ENCODE assay signal across 9 mouse cellular contexts in the genomic region with DNA sequence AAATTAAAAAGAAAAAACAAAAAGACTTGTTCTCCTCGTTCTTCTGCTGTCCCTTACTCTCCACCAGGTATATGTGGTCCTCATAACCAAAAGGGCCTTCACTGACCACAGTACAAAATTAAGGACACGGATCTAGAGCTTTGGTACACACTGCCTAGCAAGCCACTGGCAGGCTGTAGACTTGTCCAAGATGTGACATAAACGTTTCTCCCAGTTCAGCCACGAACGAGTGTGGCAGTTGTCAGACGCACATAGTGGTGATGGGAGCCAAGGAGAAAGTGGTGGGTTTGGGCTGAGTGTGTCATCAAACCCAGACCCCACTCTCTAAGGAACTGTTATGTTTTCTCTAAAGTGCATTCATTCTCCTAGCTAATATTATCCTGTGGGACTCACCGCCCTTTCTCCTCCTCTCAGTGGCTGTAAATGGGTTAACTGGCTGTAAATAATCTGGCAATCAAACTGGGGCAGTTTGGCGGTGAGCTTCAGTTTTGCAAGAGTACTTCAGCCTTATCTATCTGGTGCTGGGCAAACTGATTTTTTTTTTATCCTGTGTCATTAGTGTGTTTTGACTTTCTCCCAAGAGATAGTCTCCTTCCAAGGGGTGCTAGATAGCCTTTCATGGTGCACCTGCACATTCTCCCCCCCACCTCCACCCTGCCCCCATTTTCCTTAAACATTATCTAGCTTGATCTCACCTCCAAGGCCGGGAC. TPM values are rescaled to one million over a fixed set of nuclear protein-coding genes. Genes with fewer than 3 reads are reported as not detected.
A peak's percentile ranks its signal among the peaks of the same experiment; 100 is the strongest.
DNase-seq lines count a peak whose midpoint lies in the region; ATAC-seq and TF ChIP-seq lines count a peak whose summit lies in the region.
"Had no signal": no experiment of that assay in that cellular context is flagged by ENCODE, and none has a peak within 500 bp of the region (broad histone marks: within the 10 kb centered on the region; RNA-seq: fewer than 3 reads in every experiment).

No protein-coding gene starts in this region.

- ATAC-seq in kidney, embryonic 15.5 days (replicated peaks; ENCODE audit: low FRiP score), result peak; percentile 61; the same call in 1 of the 2 replicates
- ATAC-seq in heart, embryonic 12.5 days (ENCODE audit: insufficient number of reproducible peaks, low FRiP score), result peak; percentile 9; the same call in 1 of the 2 replicates
- peak; percentile 7 for ATAC-seq in liver, embryonic 14.5 days (ENCODE audit: insufficient read depth)
- ATAC-seq in stomach, embryonic 14.5 days (ENCODE audit: insufficient number of reproducible peaks, insufficient read depth, low FRiP score, low read depth), result peak; percentile 39

- peak overlapping the region; percentile 33 for H3K9ac ChIP-seq in kidney, embryonic 15.5 days
- peak overlapping the region; percentile 40 for H3K9ac ChIP-seq in heart, embryonic 12.5 days
- peak overlapping the region; percentile 15; the same call in 1 of the 2 replicates for H3K9ac ChIP-seq in liver, embryonic 14.5 days (replicated peaks)
- H3K9ac ChIP-seq in stomach, embryonic 14.5 days (replicated peaks; ENCODE audit: low read depth, low read length), result no peak overlapping the region; the same call in 1 of the 2 replicates

- DNase-seq in kidney, adult 8-10 months, result no peak
- peak in 2 of 3 experiments; percentile 44 to 46 for DNase-seq in liver, embryonic 14.5 days (ENCODE audit: low read depth in 3 of 3, low spot score in 3 of 3)
- no peak for DNase-seq in left cerebral cortex, adult 18-20 months (ENCODE audit: low spot score in 2 of 2)
- DNase-seq in embryo, embryonic 10.5 days (ENCODE audit: low spot score), result no peak

- peak overlapping the region; percentile 98 for H3K4me3 ChIP-seq in kidney, embryonic 15.5 days (replicated peaks)
- H3K4me3 ChIP-seq in bone marrow macrophage, adult 2 months (ENCODE audit: insufficient read depth, low read length), result peak overlapping the region; percentile 77
- H3K4me3 ChIP-seq in heart, embryonic 12.5 days, result peak overlapping the region; percentile 92
- peak overlapping the region; percentile 80 to 86 for H3K4me3 ChIP-seq in liver, embryonic 14.5 days (ENCODE audit: insufficient read depth in 1 of 2, low read depth in 2 of 2, low read length in 2 of 2)
- H3K4me3 ChIP-seq in stomach, embryonic 14.5 days (ENCODE audit: low read depth, low read length), result peak overlapping the region; percentile 89

- H3K27me3 ChIP-seq in kidney, embryonic 15.5 days, result no peaks in the 10 kb centered on the region
- H3K27me3 ChIP-seq in heart, embryonic 12.5 days (replicated peaks), result no peaks in the 10 kb centered on the region
- no peaks in the 10 kb centered on the region for H3K27me3 ChIP-seq in liver, embryonic 14.5 days (ENCODE audit: control insufficient read depth, insufficient read depth, low read length)
- H3K27me3 ChIP-seq in stomach, embryonic 14.5 days (ENCODE audit: control insufficient read depth, insufficient read depth, low read length), result no peaks in the 10 kb centered on the region

- H3K4me1 ChIP-seq in kidney, embryonic 15.5 days, result peaks cover 16% of the 10 kb centered on the region
- peaks cover 19% of the 10 kb centered on the region for H3K4me1 ChIP-seq in bone marrow macrophage, adult 2 months (ENCODE audit: control insufficient read depth, insufficient read depth, low read length)
- peaks cover 18% of the 10 kb centered on the region for H3K4me1 ChIP-seq in heart, embryonic 12.5 days (replicated peaks)
- peaks cover 24 to 33% of the 10 kb centered on the region in 2 experiments for H3K4me1 ChIP-seq in liver, embryonic 14.5 days (replicated peaks; ENCODE audit: control insufficient read depth in 2 of 2, insufficient read depth in 2 of 2, low read length in 1 of 2)
- H3K4me1 ChIP-seq in stomach, embryonic 14.5 days (ENCODE audit: control insufficient read depth, insufficient read depth, low read length), result peaks cover 10% of the 10 kb centered on the region

- peaks cover 21% of the 10 kb centered on the region for H3K36me3 ChIP-seq in kidney, embryonic 15.5 days
- H3K36me3 ChIP-seq in heart, embryonic 12.5 days, result peaks cover 15% of the 10 kb centered on the region
- peaks cover 12% of the 10 kb centered on the region for H3K36me3 ChIP-seq in liver, embryonic 14.5 days (replicated peaks; ENCODE audit: control insufficient read depth, insufficient read depth, low read depth)
- peaks cover 5% of the 10 kb centered on the region; the same call in 1 of the 2 replicates for H3K36me3 ChIP-seq in stomach, embryonic 14.5 days (ENCODE audit: control insufficient read depth, insufficient read depth, low read length)

- no peak for TF ChIP-seq CTCF in bone marrow macrophage, adult 2 months (IDR thresholded peaks at IDR 0.05; ENCODE audit: low read depth, low read length)
- TF ChIP-seq CTCF in liver, embryonic 14.5 days (IDR thresholded peaks at IDR 0.05; ENCODE audit: low read depth), result no peak

- TF ChIP-seq POLR2A in bone marrow macrophage, adult 2 months (IDR thresholded peaks at IDR 0.05; ENCODE audit: borderline replicate concordance, low read depth, low read length), result no peak

- peak overlapping the region; percentile 79 for H3K27ac ChIP-seq in kidney, embryonic 15.5 days
- H3K27ac ChIP-seq in bone marrow macrophage, adult 2 months (ENCODE audit: insufficient read depth, low read depth, low read length), result 0 out of 2 replicates have a peak overlapping the region, but pooled peaks have one; percentile 1
- peak overlapping the region; percentile 75 for H3K27ac ChIP-seq in heart, embryonic 12.5 days (ENCODE audit: poor library complexity, severe bottlenecking)
- peak overlapping the region; percentile 62 for H3K27ac ChIP-seq in liver, embryonic 14.5 days
- peak overlapping the region; percentile 48; the same call in 1 of the 2 replicates for H3K27ac ChIP-seq in stomach, embryonic 14.5 days (ENCODE audit: low read length)

- H3K4me2 ChIP-seq in kidney, embryonic 15.5 days, result peak overlapping the region; percentile 81
- peak overlapping the region; percentile 65 for H3K4me2 ChIP-seq in heart, embryonic 12.5 days
- peak overlapping the region; percentile 94 for H3K4me2 ChIP-seq in liver, embryonic 14.5 days (ENCODE audit: low read depth)
- H3K4me2 ChIP-seq in stomach, embryonic 14.5 days (replicated peaks; ENCODE audit: low read depth, low read length), result peak overlapping the region; percentile 50

- H3K9me3 ChIP-seq in kidney, embryonic 15.5 days (replicated peaks), result no peaks in the 10 kb centered on the region
- no peaks in the 10 kb centered on the region for H3K9me3 ChIP-seq in heart, embryonic 12.5 days (replicated peaks)
- H3K9me3 ChIP-seq in liver, embryonic 14.5 days (ENCODE audit: control insufficient read depth, low read length), result no peaks in the 10 kb centered on the region
- H3K9me3 ChIP-seq in stomach, embryonic 14.5 days (ENCODE audit: control insufficient read depth, low read depth, low read length), result no peaks in the 10 kb centered on the region

- peak; percentile 67 for TF ChIP-seq EP300 in liver, embryonic 14.5 days (IDR thresholded peaks at IDR 0.05; ENCODE audit: low read depth)

- 15% methylated on average over 9 of the region's 9 CpGs for WGBS in kidney, embryonic 15.5 days
- WGBS in heart, embryonic 12.5 days, result 15% methylated on average over 9 of the region's 9 CpGs
- 3% methylated on average over 9 of the region's 9 CpGs for WGBS in liver, embryonic 14.5 days (ENCODE audit: insufficient replicate concordance)
- 13% methylated on average over 9 of the region's 9 CpGs for WGBS in stomach, embryonic 14.5 days

RNA-seq across cellular contexts. Expression of a gene that starts 0.7 kb away (rescaled TPM):
- 2.2 and 2.3 TPM in 2 replicates for polyA plus RNA-seq in kidney, embryonic 15.5 days (2015; fragmentation: Nextera tagmentation; extraction: Ambion mirVana)
- polyA plus RNA-seq in bone marrow macrophage, adult 2 months (2012; ENCODE audit: insufficient read depth, insufficient read length, missing spikeins), result 1.5 and 1.8 TPM in 2 replicates
- polyA plus RNA-seq in heart, embryonic 12.5 days (2016; fragmentation: Nextera tagmentation; extraction: Ambion mirVana), result 0.56 and 1.3 TPM in 2 replicates
- 0.12 and 0.24 TPM in 2 replicates for polyA plus RNA-seq in liver, embryonic 14.5 days (2012; rRNA removed)
- polyA plus RNA-seq in liver, embryonic 14.5 days (2014; fragmentation: Nextera tagmentation; extraction: Ambion mirVana), result 0.25 and 0.41 TPM in 2 replicates
- polyA plus RNA-seq in stomach, embryonic 14.5 days (2014; fragmentation: Nextera tagmentation; extraction: Ambion mirVana), result 1.7 and 2.2 TPM in 2 replicates
- total RNA-seq in left cerebral cortex, adult 18-20 months (2021), result under 1 TPM; 0.73 to 0.79 TPM

RNA-seq across cellular contexts. Expression of a gene that starts 0.9 kb away (rescaled TPM):
- polyA plus RNA-seq in kidney, embryonic 15.5 days (2015; fragmentation: Nextera tagmentation; extraction: Ambion mirVana), result 629 and 653 TPM in 2 replicates
- polyA plus RNA-seq in bone marrow macrophage, adult 2 months (2012; ENCODE audit: insufficient read depth, insufficient read length, missing spikeins), result 192 and 202 TPM in 2 replicates
- 1,089 and 1,102 TPM in 2 replicates for polyA plus RNA-seq in heart, embryonic 12.5 days (2016; fragmentation: Nextera tagmentation; extraction: Ambion mirVana)
- polyA plus RNA-seq in liver, embryonic 14.5 days (2012; rRNA removed), result 117 and 237 TPM in 2 replicates
- polyA plus RNA-seq in liver, embryonic 14.5 days (2014; fragmentation: Nextera tagmentation; extraction: Ambion mirVana), result 631 and 677 TPM in 2 replicates
- 477 and 521 TPM in 2 replicates for polyA plus RNA-seq in stomach, embryonic 14.5 days (2014; fragmentation: Nextera tagmentation; extraction: Ambion mirVana)
- total RNA-seq in left cerebral cortex, adult 18-20 months (2021), result 100 to 1,000 TPM; 415 to 443 TPM

RNA-seq across cellular contexts. Expression of a gene that starts 8.5 kb away (rescaled TPM):
- 0.32 and 0.46 TPM in 2 replicates for polyA plus RNA-seq in kidney, embryonic 15.5 days (2015; fragmentation: Nextera tagmentation; extraction: Ambion mirVana)
- polyA plus RNA-seq in bone marrow macrophage, adult 2 months (2012; ENCODE audit: insufficient read depth, insufficient read length, missing spikeins), result not detected in 2 replicates
- polyA plus RNA-seq in heart, embryonic 12.5 days (2016; fragmentation: Nextera tagmentation; extraction: Ambion mirVana), result not detected in 2 replicates
- polyA plus RNA-seq in liver, embryonic 14.5 days (2012; rRNA removed), result 11.6 and 16.3 TPM in 2 replicates
- 40.7 and 42.7 TPM in 2 replicates for polyA plus RNA-seq in liver, embryonic 14.5 days (2014; fragmentation: Nextera tagmentation; extraction: Ambion mirVana)
- 0.88 TPM in 1 of 2 replicates, not detected in the other for polyA plus RNA-seq in stomach, embryonic 14.5 days (2014; fragmentation: Nextera tagmentation; extraction: Ambion mirVana)
- total RNA-seq in left cerebral cortex, adult 18-20 months (2021), result not detected
- total RNA-seq: adrenal gland, adult 18-20 months had no signal

RNA-seq across cellular contexts. Expression of a gene that starts 25.4 kb away (rescaled TPM):
- not detected in 2 replicates for polyA plus RNA-seq in kidney, embryonic 15.5 days (2015; fragmentation: Nextera tagmentation; extraction: Ambion mirVana)
- polyA plus RNA-seq in bone marrow macrophage, adult 2 months (2012; ENCODE audit: insufficient read depth, insufficient read length, missing spikeins), result not detected in 2 replicates
- polyA plus RNA-seq in heart, embryonic 12.5 days (2016; fragmentation: Nextera tagmentation; extraction: Ambion mirVana), result 0.11 and 0.15 TPM in 2 replicates
- polyA plus RNA-seq in liver, embryonic 14.5 days (2012; rRNA removed), result 0.15 and 0.19 TPM in 2 replicates
- polyA plus RNA-seq in liver, embryonic 14.5 days (2014; fragmentation: Nextera tagmentation; extraction: Ambion mirVana), result not detected in 2 replicates
- 0.13 and 0.14 TPM in 2 replicates for polyA plus RNA-seq in stomach, embryonic 14.5 days (2014; fragmentation: Nextera tagmentation; extraction: Ambion mirVana)
- under 1 TPM; 0.14 to 0.26 TPM for total RNA-seq in left cerebral cortex, adult 18-20 months (2021)

RNA-seq across cellular contexts. Expression of a gene that starts 25.5 kb away (rescaled TPM):
- polyA plus RNA-seq in kidney, embryonic 15.5 days (2015; fragmentation: Nextera tagmentation; extraction: Ambion mirVana), result 1.7 and 2.3 TPM in 2 replicates
- polyA plus RNA-seq in bone marrow macrophage, adult 2 months (2012; ENCODE audit: insufficient read depth, insufficient read length, missing spikeins), result 0.17 TPM in 1 of 2 replicates, not detected in the other
- polyA plus RNA-seq in heart, embryonic 12.5 days (2016; fragmentation: Nextera tagmentation; extraction: Ambion mirVana), result 5.3 and 5.8 TPM in 2 replicates
- 1.5 and 1.7 TPM in 2 replicates for polyA plus RNA-seq in liver, embryonic 14.5 days (2012; rRNA removed)
- 1.6 and 1.7 TPM in 2 replicates for polyA plus RNA-seq in liver, embryonic 14.5 days (2014; fragmentation: Nextera tagmentation; extraction: Ambion mirVana)
- polyA plus RNA-seq in stomach, embryonic 14.5 days (2014; fragmentation: Nextera tagmentation; extraction: Ambion mirVana), result 0.98 and 1.1 TPM in 2 replicates
- 1 to 10 TPM; 5.4 to 5.6 TPM for total RNA-seq in left cerebral cortex, adult 18-20 months (2021)

Comparison
In these comparisons a context has a peak if more than half of its experiments do, and no peak if none do; other contexts are left out.
1. ATAC-seq: peak in every context shown above with its lines; median percentile 61 in kidney, embryonic 15.5 days; 39 in stomach, embryonic 14.5 days; 9 in heart, embryonic 12.5 days; 7 in liver, embryonic 14.5 days.
2. H3K27ac ChIP-seq: peak in every context shown above with its lines; median percentile 79 in kidney, embryonic 15.5 days; 75 in heart, embryonic 12.5 days; 62 in liver, embryonic 14.5 days; 48 in stomach, embryonic 14.5 days; 1 in bone marrow macrophage, adult 2 months.
3. DNase-seq: peak in liver, embryonic 14.5 days (2 of 3); none in kidney, adult 8-10 months (0 of 2), left cerebral cortex, adult 18-20 months (0 of 2) and embryo, embryonic 10.5 days (single experiment).
4. Peak in every context shown above with its lines, with median percentiles within 50 percentile points of each other: H3K4me2 ChIP-seq and H3K4me3 ChIP-seq.